Mouse (Mus musculus): ENCODE data around the gene Wnt11. TPM values are rescaled to one million over a fixed set of nuclear protein-coding genes. Genes with fewer than 3 reads are reported as not detected.

The Wnt11 gene
- polyA plus RNA-seq, 1 experiment = not detected

DNA sequence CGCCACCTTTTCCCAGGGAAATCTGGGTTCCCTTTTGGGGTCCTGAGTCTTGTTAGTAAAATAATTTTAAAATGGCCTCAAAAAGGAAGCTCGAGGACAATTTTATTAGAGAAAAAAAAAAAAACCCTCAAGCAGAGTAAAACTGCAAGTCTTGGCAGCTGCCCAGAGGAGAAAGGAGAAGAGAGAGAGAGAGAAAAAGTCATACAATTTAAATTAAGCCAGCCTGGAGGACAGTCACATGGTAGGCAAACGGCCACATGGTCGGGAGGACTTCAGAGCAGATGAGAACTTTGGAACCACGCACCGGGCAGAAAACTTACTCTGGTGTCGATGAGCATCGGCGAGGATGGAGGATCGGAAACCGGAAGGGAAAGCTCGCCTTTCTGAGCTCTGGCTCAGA is 37.0 kb downstream of the Wnt11 start:
- Histone ChIP-seq H3K9ac (ENCODE audit: low read depth, poor library complexity, severe bottlenecking) (no peak overlapping the region), H3K9me3 (replicated peaks; ENCODE audit: control insufficient read depth, insufficient read depth, low read length, poor library complexity, severe bottlenecking) (no peaks in the 10 kb centered on the region), H3K27me3 (ENCODE audit: control insufficient read depth, insufficient read depth, low read length, poor library complexity, severe bottlenecking) (no peaks in the 10 kb centered on the region), H3K4me1 (ENCODE audit: control insufficient read depth, insufficient read depth, low read length) (no peaks in the 10 kb centered on the region), H3K36me3 (ENCODE audit: control insufficient read depth, insufficient read depth, low read length, poor library complexity, severe bottlenecking) (no peaks in the 10 kb centered on the region), H3K4me3 (ENCODE audit: low read depth, low read length) (no peak overlapping the region), H3K27ac (ENCODE audit: insufficient read depth, low read length) (no peak overlapping the region)
- no peak for TF ChIP-seq EP300 (IDR thresholded peaks at IDR 0.05; ENCODE audit: insufficient read depth, low read depth, low read length)
- TF ChIP-seq POLR2A (IDR thresholded peaks at IDR 0.05; ENCODE audit: insufficient read depth, low read length) = no peak
- no peak for TF ChIP-seq CTCF (IDR thresholded peaks at IDR 0.05; ENCODE audit: low read depth, low read length)

DNA sequence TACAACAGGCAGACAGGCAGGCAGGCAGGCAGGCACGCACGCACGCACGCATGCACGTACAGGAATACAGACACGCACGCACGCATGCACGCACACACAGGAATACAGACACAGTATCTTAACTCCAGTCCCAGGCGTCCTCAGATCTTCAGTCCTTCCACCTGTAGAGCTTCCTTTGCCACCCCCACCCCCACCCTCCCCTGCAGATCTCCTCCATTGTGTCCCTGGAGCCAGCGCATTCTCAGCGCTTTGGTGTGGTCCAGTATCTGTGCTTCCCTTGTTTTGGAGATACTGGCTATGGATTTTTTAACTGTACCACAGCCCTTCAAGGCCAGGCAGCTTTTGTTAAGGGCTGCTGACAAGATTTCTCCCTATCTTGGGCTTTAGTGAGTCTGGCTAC is 38.4 kb downstream of the Wnt11 start:
- no peaks in the 10 kb centered on the region for H3K36me3 ChIP-seq (ENCODE audit: control insufficient read depth, insufficient read depth, low read length, poor library complexity, severe bottlenecking)
- no peaks in the 10 kb centered on the region for H3K4me1 ChIP-seq (ENCODE audit: control insufficient read depth, insufficient read depth, low read length)
- TF ChIP-seq EP300 (IDR thresholded peaks at IDR 0.05; ENCODE audit: insufficient read depth, low read depth, low read length) (no peak), CTCF (IDR thresholded peaks at IDR 0.05; ENCODE audit: low read depth, low read length) (no peak)
- no peaks in the 10 kb centered on the region for H3K9me3 ChIP-seq (replicated peaks; ENCODE audit: control insufficient read depth, insufficient read depth, low read length, poor library complexity, severe bottlenecking)
- H3K4me3 ChIP-seq (ENCODE audit: low read depth, low read length) = no peak overlapping the region
- H3K27me3 ChIP-seq (ENCODE audit: control insufficient read depth, insufficient read depth, low read length, poor library complexity, severe bottlenecking) = no peaks in the 10 kb centered on the region
- H3K9ac ChIP-seq (ENCODE audit: low read depth, poor library complexity, severe bottlenecking) = no peak overlapping the region
- no peak overlapping the region for H3K27ac ChIP-seq (ENCODE audit: insufficient read depth, low read length)

DNA sequence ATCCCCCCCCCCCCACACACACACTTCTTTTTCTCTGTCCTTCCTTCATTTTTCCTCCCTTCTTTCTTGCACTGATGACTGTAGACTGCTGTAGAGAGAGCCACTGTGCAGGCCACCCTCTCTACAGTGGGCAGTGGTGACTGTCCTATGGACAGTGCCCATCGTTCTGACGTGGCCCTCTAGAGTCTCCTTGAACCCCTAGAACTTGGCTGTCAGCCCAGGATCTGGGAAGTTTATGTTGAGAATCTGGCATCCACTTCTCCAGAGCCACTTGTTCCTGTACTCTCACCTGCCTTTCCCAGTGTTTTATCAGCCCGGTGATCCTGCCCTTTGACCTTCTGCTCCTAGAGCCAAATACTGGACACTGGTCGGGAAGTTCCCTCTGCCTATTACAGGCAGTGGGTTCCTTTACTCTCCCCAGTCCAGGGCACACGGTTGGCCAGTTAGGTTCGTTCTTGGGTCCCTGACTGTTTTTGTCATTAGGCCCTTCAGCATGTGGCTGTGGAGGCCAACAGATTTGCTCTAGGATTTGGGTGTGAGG is 39.6 kb downstream of the Wnt11 start:
- Histone ChIP-seq H3K27me3 (ENCODE audit: control insufficient read depth, insufficient read depth, low read length, poor library complexity, severe bottlenecking) (no peaks in the 10 kb centered on the region), H3K4me1 (ENCODE audit: control insufficient read depth, insufficient read depth, low read length) (no peaks in the 10 kb centered on the region), H3K36me3 (ENCODE audit: control insufficient read depth, insufficient read depth, low read length, poor library complexity, severe bottlenecking) (no peaks in the 10 kb centered on the region), H3K9me3 (replicated peaks; ENCODE audit: control insufficient read depth, insufficient read depth, low read length, poor library complexity, severe bottlenecking) (no peaks in the 10 kb centered on the region), H3K4me3 (ENCODE audit: low read depth, low read length) (no peak overlapping the region), H3K27ac (ENCODE audit: insufficient read depth, low read length) (no peak overlapping the region), H3K9ac (ENCODE audit: low read depth, poor library complexity, severe bottlenecking) (no peak overlapping the region)
- no peak for TF ChIP-seq CTCF (IDR thresholded peaks at IDR 0.05; ENCODE audit: low read depth, low read length)
- no peak for TF ChIP-seq POLR2A (IDR thresholded peaks at IDR 0.05; ENCODE audit: insufficient read depth, low read length)
- no peak for TF ChIP-seq EP300 (IDR thresholded peaks at IDR 0.05; ENCODE audit: insufficient read depth, low read depth, low read length)

DNA sequence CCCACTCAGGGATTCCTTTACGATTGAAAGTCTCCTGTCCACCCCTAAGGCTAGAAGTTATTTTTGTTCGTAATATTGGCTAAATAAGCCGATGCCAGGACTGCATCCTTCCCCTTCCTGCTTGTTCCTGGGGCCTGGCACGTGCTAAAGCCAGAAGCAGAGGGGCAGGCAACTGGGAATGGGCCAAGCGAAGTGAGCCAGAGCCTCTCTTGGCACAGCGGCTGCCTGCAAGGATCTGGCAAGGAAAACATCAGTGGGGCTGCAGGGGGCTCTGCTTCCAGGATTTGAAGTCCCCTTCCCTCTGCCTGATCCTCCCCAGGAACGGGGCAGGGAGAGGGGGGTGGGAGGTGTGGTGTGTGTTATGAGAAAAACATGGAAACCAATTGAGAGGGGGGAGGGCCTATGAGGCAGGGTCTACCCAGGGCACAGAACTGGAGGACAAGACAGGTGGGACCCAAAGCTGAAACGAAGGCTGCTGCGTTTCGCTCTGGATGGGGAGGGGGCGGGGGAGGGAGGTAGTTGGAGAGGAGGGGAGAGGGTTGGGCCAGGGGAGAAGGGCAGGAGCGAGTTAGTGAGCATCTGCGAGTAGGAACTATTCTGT is 40.6 kb downstream of the Wnt11 start:
- H3K27ac ChIP-seq (ENCODE audit: insufficient read depth, low read length) = no peak overlapping the region
- H3K9ac ChIP-seq (ENCODE audit: low read depth, poor library complexity, severe bottlenecking) = no peak overlapping the region
- TF ChIP-seq POLR2A (IDR thresholded peaks at IDR 0.05; ENCODE audit: insufficient read depth, low read length) (no peak), CTCF (IDR thresholded peaks at IDR 0.05; ENCODE audit: low read depth, low read length) (no peak), EP300 (IDR thresholded peaks at IDR 0.05; ENCODE audit: insufficient read depth, low read depth, low read length) (no peak)
- H3K27me3 ChIP-seq (ENCODE audit: control insufficient read depth, insufficient read depth, low read length, poor library complexity, severe bottlenecking) = no peaks in the 10 kb centered on the region
- no peaks in the 10 kb centered on the region for H3K36me3 ChIP-seq (ENCODE audit: control insufficient read depth, insufficient read depth, low read length, poor library complexity, severe bottlenecking)
- no peaks in the 10 kb centered on the region for H3K4me1 ChIP-seq (ENCODE audit: control insufficient read depth, insufficient read depth, low read length)
- no peak overlapping the region for H3K4me3 ChIP-seq (ENCODE audit: low read depth, low read length)
- H3K9me3 ChIP-seq (replicated peaks; ENCODE audit: control insufficient read depth, insufficient read depth, low read length, poor library complexity, severe bottlenecking) = no peaks in the 10 kb centered on the region

DNA sequence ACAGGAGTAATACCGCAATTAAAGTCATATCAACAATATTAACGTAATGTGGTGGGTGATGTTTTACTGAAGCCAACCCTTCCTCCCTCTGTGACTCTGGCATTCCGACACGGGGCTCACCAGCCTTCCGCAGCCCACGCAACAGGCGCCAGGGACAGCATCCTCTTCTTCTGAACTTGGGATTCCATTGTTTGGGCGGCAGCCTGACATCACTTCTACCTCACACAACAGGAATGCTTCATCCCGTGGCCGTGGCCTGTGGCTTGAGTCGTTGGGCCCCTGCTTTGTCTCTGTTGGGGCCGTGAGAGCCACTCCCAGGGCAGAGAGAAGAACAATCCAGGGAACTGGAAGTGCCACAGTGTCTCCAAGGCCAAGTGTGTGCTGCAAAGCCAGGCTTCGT is 41.2 kb downstream of the Wnt11 start:
- Histone ChIP-seq H3K4me3 (ENCODE audit: low read depth, low read length) (no peak overlapping the region), H3K9me3 (replicated peaks; ENCODE audit: control insufficient read depth, insufficient read depth, low read length, poor library complexity, severe bottlenecking) (no peaks in the 10 kb centered on the region), H3K4me1 (ENCODE audit: control insufficient read depth, insufficient read depth, low read length) (no peaks in the 10 kb centered on the region), H3K9ac (ENCODE audit: low read depth, poor library complexity, severe bottlenecking) (no peak overlapping the region), H3K36me3 (ENCODE audit: control insufficient read depth, insufficient read depth, low read length, poor library complexity, severe bottlenecking) (no peaks in the 10 kb centered on the region), H3K27me3 (ENCODE audit: control insufficient read depth, insufficient read depth, low read length, poor library complexity, severe bottlenecking) (no peaks in the 10 kb centered on the region), H3K27ac (ENCODE audit: insufficient read depth, low read length) (no peak overlapping the region)
- no peak for TF ChIP-seq EP300 (IDR thresholded peaks at IDR 0.05; ENCODE audit: insufficient read depth, low read depth, low read length)
- no peak for TF ChIP-seq POLR2A (IDR thresholded peaks at IDR 0.05; ENCODE audit: insufficient read depth, low read length)
- TF ChIP-seq CTCF (IDR thresholded peaks at IDR 0.05; ENCODE audit: low read depth, low read length) = no peak

DNA sequence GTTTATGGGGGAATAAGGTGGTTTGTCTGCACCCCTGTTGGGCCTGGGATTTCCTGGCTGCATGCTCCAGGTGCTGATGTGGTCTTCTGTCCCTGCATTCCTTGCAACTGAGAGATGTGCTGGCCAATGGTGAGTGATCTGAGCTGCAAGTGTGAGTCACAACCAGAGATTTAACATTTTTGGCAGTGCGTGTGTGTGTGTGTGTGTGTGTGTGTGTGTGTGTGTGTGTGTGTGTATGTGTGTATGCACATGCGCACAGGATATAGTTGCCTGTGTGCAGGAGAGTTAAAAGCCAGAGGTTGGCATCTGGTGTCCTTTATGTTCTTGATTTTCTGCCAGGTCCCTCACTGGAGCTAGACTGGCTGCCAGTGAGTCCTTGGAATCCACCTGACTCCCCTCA is 44.3 kb downstream of the Wnt11 start:
- no peak overlapping the region for H3K9ac ChIP-seq (ENCODE audit: low read depth, poor library complexity, severe bottlenecking)
- H3K4me3 ChIP-seq (ENCODE audit: low read depth, low read length) = no peak overlapping the region
- no peaks in the 10 kb centered on the region for H3K9me3 ChIP-seq (replicated peaks; ENCODE audit: control insufficient read depth, insufficient read depth, low read length, poor library complexity, severe bottlenecking)
- no peak for TF ChIP-seq CTCF (IDR thresholded peaks at IDR 0.05; ENCODE audit: low read depth, low read length)
- no peak for TF ChIP-seq POLR2A (IDR thresholded peaks at IDR 0.05; ENCODE audit: insufficient read depth, low read length)
- no peak for TF ChIP-seq EP300 (IDR thresholded peaks at IDR 0.05; ENCODE audit: insufficient read depth, low read depth, low read length)
- no peak overlapping the region for H3K27ac ChIP-seq (ENCODE audit: insufficient read depth, low read length)
- no peaks in the 10 kb centered on the region for H3K4me1 ChIP-seq (ENCODE audit: control insufficient read depth, insufficient read depth, low read length)
- H3K27me3 ChIP-seq (ENCODE audit: control insufficient read depth, insufficient read depth, low read length, poor library complexity, severe bottlenecking) = no peaks in the 10 kb centered on the region
- no peaks in the 10 kb centered on the region for H3K36me3 ChIP-seq (ENCODE audit: control insufficient read depth, insufficient read depth, low read length, poor library complexity, severe bottlenecking)
